Mouse (Mus musculus) retina, postnatal 1 day (tissue): ENCODE results near the gene 5031439G07Rik.

Experiments used
- DNase-seq: peaks from one replicate; pipeline ENCODE4 v3.0.0-alpha.2; 2012

5031439G07Rik gene

GRCm38 (mm10) chr15:84994498-84994897 is 6.1 kb upstream of the 5031439G07Rik start:
- DNase-seq: no peak

- DNase-seq: no peak
These were observed 1.4 kb upstream of the 5031439G07Rik start for GRCm38 (mm10) chr15:84989771-84990170.

- no peak for DNase-seq
These were observed 747 bp upstream of the 5031439G07Rik start for GRCm38 (mm10) chr15:84989098-84989497.

- DNase-seq: peak; percentile 71
These were observed 1.1 kb downstream of the 5031439G07Rik start for GRCm38 (mm10) chr15:84987020-84987815.

GRCm38 (mm10) chr15:84986171-84987019 is 2.0 kb downstream of the 5031439G07Rik start:
- DNase-seq: no peak

GRCm38 (mm10) chr15:84985516-84986160 is 2.7 kb downstream of the 5031439G07Rik start:
- no peak for DNase-seq

- no peak for DNase-seq
These were observed 4.6 kb downstream of the 5031439G07Rik start for GRCm38 (mm10) chr15:84983721-84984120.

GRCm38 (mm10) chr15:84982888-84983287 is 5.5 kb downstream of the 5031439G07Rik start:
- no peak for DNase-seq

GRCm38 (mm10) chr15:84981609-84982313 is 6.6 kb downstream of the 5031439G07Rik start:
- DNase-seq: no peak

GRCm38 (mm10) chr15:84975729-84976128 is 12.6 kb downstream of the 5031439G07Rik start:
- DNase-seq: peak; percentile 36

- peak; percentile 77 for DNase-seq
These were observed 14.8 kb downstream of the 5031439G07Rik start for GRCm38 (mm10) chr15:84973544-84973871.

GRCm38 (mm10) chr15:84972860-84973543 is 15.3 kb downstream of the 5031439G07Rik start:
- DNase-seq: no peak

- DNase-seq: no peak
These were observed 19.8 kb downstream of the 5031439G07Rik start for GRCm38 (mm10) chr15:84968534-84968933.

- DNase-seq: peak; percentile 53
These were observed 22.6 kb downstream of the 5031439G07Rik start for GRCm38 (mm10) chr15:84965575-84966360.

- DNase-seq: no peak
These were observed 23.6 kb downstream of the 5031439G07Rik start for GRCm38 (mm10) chr15:84964771-84965170.

GRCm38 (mm10) chr15:84962518-84962917 is 25.8 kb downstream of the 5031439G07Rik start:
- DNase-seq: peak; percentile 34

GRCm38 (mm10) chr15:84960692-84961091 is 27.7 kb downstream of the 5031439G07Rik start:
- DNase-seq: peak; percentile 38

GRCm38 (mm10) chr15:84959891-84960290 is 28.5 kb downstream of the 5031439G07Rik start:
- no peak for DNase-seq

- no peak for DNase-seq
These were observed 30.0 kb downstream of the 5031439G07Rik start for GRCm38 (mm10) chr15:84958331-84958730.

- DNase-seq: peak; percentile 48
These were observed 30.5 kb downstream of the 5031439G07Rik start for GRCm38 (mm10) chr15:84957851-84958250.

- DNase-seq: no peak
These were observed 35.1 kb downstream of the 5031439G07Rik start for GRCm38 (mm10) chr15:84953259-84953658.
